Mouse (Mus musculus) left cerebral cortex, postnatal 36 days (tissue): ENCODE data around the gene Mgst2. TPM values are rescaled to one million over a fixed set of nuclear protein-coding genes. Genes with fewer than 3 reads are reported as not detected.

Experiments
- DNase-seq, 2 experiments: peaks; one replicate each; pipeline ENCODE4 v3.0.0; 2021 to 2022; ENCODE audit warnings: low spot score in 2 of 2, mixed read lengths in 1 of 2
- intact Hi-C: fragments of 180-260 bp; cut with DNase I; formaldehyde crosslinking; loops from one replicate; pipeline ENCODE4 v1.15.1; 2025
- total RNA-seq, 2 experiments: library from RNA; stranded (reverse); gene quantifications; 2 replicates each; pipeline ENCODE4 v1.2.3; 2021

Gene Mgst2
- total RNA-seq, 2 experiments from 2014 or later = not detected

GRCm38 (mm10) chr3:51652292-51652691, 7.9 kb upstream of the Mgst2 start:
- DNase-seq = peak; percentile 58 to 71
- intact Hi-C loops = loop anchor here (2.0 to 5.0 kb wide), 2 partner anchors 141 to 545 kb away; no protein-coding TSS in a partner anchor

DNA sequence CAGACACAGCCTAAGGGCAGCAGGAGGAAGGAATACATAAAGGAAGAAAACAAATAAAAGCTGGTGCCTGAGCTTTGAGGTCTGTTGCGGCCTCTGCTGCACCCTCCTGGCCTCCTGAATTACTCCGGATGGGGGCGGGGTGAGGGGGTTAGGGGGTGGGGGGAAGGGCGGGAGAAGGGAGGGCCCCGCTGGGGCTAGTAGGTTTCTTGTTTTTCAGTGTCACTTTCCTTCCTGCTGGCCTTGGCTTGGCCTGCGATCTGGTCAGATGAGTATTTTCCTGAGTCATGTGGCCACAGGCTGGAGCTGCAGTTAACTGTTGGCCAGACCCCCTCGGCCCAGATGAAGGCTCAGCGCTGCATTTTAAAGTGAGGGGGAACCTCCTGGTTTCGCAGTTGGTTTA, 7.5 kb upstream of the Mgst2 start:
- intact Hi-C loops = loop anchor here (2.0 to 5.0 kb wide), 2 partner anchors 142 to 545 kb away; no protein-coding TSS in a partner anchor

GRCm38 (mm10) chr3:51654303-51655055, 5.7 kb upstream of the Mgst2 start:
- no peak for DNase-seq
- intact Hi-C loops = loop anchor here (5.0 kb wide), 1 partner anchor 543 kb away; no protein-coding TSS in a partner anchor

More for the DNA sequence above, 7.5 kb upstream of the Mgst2 start:
- no peak for DNase-seq

GRCm38 (mm10) chr3:51659415-51659814, 745 bp upstream of the Mgst2 start:
- no peak for DNase-seq
- intact Hi-C loops = no loop called here

DNA sequence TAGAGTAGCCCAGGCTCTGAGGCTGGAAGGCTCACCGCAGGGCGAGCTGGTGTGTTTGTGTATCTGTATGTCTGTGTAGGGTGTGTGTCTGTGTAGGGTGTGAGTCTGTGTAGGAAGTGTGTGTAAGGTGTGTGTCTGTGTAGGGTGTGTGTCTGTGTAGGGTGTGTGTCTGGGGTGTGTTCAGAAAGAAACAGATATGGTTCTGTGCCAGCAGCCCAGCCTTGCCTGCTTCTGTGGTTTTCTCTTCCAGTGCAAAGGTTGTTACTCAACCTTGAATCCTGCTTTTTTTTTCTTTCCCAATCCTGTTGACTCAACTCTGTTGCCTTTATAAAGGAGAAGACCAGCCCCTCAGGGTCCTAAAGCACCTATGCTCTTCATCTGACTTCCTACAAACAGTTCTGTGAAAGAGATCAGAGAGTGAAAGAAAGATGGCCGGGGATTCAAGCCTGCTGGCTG, 689 bp downstream of the Mgst2 start:
- intact Hi-C loops = no loop called here
- DNase-seq = no peak

DNA sequence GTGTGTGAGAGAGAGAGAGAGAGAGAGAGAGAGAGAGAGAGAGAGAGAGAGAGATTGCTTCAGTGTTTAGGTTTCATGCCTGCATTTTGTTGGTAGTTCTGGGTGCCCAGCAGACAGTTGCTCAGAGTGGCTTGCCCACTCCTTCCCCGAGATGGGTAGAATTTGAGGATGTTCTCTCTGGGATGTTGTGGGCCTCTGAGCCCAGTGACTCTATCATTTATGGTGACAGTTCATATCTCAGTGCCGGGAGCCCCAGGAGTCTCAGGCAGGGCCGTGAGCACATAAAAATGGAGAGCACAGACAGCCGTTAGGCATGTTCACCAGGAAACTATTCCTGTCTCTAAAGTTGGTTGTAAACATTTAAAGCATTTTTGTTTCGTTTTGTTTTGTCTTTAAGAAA, 1.2 kb downstream of the Mgst2 start:
- intact Hi-C loops = no loop called here
- no peak for DNase-seq

GRCm38 (mm10) chr3:51661880-51662550, 1.9 kb downstream of the Mgst2 start:
- intact Hi-C loops = no loop called here
- no peak for DNase-seq

- DNase-seq = no peak
- intact Hi-C loops = no loop called here
These were observed 2.4 kb downstream of the Mgst2 start for GRCm38 (mm10) chr3:51662557-51662956.

DNA sequence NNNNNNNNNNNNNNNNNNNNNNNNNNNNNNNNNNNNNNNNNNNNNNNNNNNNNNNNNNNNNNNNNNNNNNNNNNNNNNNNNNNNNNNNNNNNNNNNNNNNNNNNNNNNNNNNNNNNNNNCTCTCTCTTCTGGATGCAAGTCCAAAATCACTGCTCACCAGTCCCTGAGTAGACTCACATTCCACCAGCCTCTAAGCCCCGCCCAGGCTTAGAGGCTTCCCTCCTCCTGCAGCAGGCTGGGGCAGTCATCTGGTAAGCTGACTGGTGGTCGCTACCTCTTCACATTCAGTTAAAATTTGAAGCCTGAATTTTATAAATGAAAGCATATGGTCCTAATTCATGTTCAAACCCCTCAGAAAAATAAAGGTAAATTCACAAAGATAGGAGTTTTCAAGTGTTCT, 8.4 kb downstream of the Mgst2 start:
- no peak for DNase-seq
- intact Hi-C loops = no loop called here

DNA sequence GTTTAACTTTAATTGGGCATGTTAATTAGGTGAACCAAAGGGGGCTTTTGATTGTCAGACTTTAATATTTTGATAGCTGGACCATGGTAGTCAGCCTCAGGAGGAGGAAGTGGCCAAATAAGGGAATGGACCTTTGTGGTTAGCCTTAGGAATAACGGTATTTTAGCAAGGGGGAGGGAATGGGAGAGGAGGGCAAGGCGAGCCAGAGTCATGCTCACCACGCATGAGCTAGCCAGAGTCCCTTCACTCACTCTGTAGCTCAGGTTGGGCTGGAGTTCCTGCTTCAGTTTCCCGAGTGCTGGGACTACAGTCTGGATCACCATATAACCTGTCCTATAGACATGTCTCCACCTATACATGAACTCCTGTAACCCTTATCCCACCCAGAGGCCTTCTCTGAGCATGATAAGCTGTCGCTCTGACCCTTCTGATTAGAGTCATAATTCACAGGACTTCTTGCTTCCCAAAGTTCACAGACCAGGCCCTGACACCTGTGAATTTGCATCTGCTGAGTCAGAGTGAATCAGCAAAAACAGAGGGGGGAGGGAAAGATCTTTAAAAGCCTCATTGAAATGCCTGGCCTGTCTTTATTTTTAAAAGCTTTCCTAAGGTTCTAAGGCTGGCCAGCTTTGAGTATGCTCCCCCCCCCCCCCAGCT, 10.4 kb downstream of the Mgst2 start:
- DNase-seq = no peak
- intact Hi-C loops = no loop called here

DNA sequence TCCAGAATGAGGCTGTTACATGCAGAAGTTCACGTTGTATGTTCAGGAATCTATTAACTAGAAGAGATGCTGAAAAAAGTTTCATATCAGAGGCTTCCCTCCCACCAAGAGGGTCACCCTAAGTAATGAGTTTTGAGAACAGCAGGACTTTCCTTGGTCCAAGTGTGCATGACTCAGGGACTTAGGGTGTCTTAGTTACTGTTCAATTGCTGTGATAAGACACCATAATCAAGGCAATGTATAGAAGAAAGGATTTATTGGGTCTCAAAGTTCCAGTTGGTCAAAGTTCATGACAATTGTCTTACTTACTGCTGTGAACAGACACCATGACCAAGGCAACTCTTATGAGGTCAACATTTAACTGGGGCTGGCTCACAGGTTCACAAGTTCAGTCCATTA, 10.9 kb downstream of the Mgst2 start:
- DNase-seq = no peak

DNA sequence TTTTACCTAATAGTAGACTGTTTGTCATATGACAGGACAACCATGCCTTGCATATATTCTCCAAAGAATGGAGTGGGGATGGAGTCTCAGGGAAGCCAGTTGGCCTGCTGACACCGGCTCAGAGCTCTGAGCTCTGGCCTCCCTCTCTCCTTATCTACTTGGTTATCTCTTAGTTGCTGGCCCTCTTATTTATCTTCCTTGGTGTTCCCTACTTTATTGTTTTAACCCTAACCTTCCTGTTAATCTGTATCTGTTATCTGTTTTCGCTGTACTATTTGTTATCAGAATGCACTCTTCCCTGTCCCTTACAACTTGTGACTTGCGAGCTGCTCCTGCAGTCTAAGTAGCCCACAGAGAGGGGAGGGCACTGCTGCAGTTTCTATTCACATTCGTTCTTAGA, 12.5 kb downstream of the Mgst2 start:
- intact Hi-C loops = no loop called here
- no peak for DNase-seq

More for the DNA sequence above, 10.9 kb downstream of the Mgst2 start:
- intact Hi-C loops = no loop called here

- intact Hi-C loops = no loop called here
- peak; percentile 13 to 14 for DNase-seq
These were observed 13.4 kb downstream of the Mgst2 start for GRCm38 (mm10) chr3:51673408-51674086.

DNA sequence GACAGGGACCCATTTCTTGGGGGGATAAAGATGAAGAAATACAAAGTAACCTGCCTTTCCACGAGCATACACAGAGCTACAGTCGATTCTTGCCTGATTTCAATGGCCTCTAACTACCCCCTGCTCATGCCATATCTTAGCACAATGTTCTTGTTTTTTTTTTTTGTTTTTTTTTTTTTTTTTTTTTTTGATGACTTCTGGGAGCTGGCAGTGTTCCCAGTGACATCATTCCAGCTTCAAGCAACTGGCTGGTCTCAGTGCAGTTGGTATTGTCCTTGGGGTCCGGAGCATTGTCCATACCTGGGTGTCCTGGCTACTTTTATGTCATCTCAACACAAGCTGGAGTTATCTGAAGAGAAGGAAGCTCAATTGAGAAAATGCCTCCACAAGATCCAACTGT, 14.8 kb downstream of the Mgst2 start:
- intact Hi-C loops = no loop called here
- DNase-seq = no peak

DNA sequence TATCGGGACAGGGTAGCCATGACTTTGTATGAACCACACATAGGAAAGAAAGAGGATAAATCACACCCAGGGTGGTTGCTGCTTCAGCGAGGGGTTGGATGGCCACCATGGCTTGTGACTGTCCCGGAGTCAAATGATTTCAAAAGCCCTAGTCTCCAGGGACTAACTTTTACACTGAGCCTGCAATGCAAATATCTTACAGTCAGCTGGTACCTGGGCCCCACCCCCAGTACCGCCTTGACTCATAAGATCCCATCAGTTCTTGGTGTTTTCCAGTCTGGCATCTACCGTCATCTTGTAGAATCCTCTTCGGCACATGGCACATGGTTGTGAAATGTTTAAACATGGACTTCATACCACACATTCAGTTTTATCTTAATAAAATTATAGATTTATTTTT, 25.4 kb downstream of the Mgst2 start:
- no peak for DNase-seq
- intact Hi-C loops = no loop called here

GRCm38 (mm10) chr3:51686316-51686715, 26.2 kb downstream of the Mgst2 start:
- no peak for DNase-seq
- intact Hi-C loops = no loop called here

- no peak for DNase-seq
- intact Hi-C loops = no loop called here
These were observed 26.6 kb downstream of the Mgst2 start for GRCm38 (mm10) chr3:51686791-51687190.

DNA sequence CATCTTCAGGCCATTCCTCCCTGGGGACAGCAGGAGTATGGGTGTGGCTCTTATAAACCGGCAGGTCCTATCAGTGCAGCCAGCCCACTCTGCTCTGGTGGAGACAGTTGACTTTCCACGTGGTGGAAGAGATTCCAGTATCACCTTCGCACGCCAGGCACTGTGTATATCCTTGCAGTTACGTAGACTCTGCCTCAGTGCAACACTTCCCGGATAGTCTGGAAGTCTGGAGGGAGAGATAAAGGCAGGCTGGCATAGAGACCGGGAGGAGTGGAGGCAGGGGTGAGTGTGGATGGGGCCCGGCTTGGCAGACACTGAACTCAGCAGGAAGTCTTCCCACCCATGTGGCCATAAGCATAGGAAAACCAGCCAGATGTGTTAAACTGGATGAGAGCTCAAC, 28.6 kb downstream of the Mgst2 start:
- DNase-seq = no peak
- intact Hi-C loops = no loop called here

DNA sequence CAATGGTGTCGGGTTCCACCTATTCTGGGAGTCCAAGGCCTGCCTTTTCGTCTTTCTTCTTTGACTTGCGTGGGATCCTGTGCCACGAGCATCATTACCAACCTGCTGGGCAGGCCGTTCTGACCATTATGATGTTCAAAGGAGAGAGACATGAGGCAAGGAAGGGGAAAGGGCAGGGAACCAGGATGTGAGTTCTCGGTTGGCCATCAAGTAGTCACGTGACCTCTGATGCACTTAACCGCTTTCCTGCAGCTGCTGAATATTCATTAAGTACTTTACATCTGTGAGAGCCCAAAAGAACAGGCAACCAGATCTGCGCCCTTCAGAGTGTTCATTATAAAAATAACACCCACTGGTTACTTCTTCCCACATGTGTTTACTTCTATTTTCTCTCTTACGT, 33.0 kb downstream of the Mgst2 start:
- DNase-seq = no peak
- intact Hi-C loops = no loop called here

- intact Hi-C loops = no loop called here
- no peak for DNase-seq
These were observed 34.4 kb downstream of the Mgst2 start for GRCm38 (mm10) chr3:51694576-51694975.
